Mouse (Mus musculus): ENCODE data around the gene Zfp668. TPM values are rescaled to one million over a fixed set of nuclear protein-coding genes. Genes with fewer than 3 reads are reported as not detected.

The Zfp668 gene
- polyA plus RNA-seq, 2 experiments, result 3.0 to 3.9 TPM

- ATAC-seq (ENCODE audit: insufficient read depth), result no peak
- Histone ChIP-seq H3K27ac (no peak overlapping the region), H3K27me3 (ENCODE audit: control insufficient read depth, insufficient read depth, low read length) (no peaks in the 10 kb centered on the region), H3K36me3 (replicated peaks; ENCODE audit: control insufficient read depth, insufficient read depth, low read depth) (peaks cover 24% of the 10 kb centered on the region), H3K9ac (replicated peaks) (no peak overlapping the region), H3K4me1 (replicated peaks; ENCODE audit: control insufficient read depth in 2 of 2, insufficient read depth in 2 of 2, low read length in 1 of 2) (no peaks in the 10 kb centered on the region), H3K4me3 (ENCODE audit: insufficient read depth in 1 of 2, low read depth in 2 of 2, low read length in 2 of 2) (no peak overlapping the region), H3K9me3 (ENCODE audit: control insufficient read depth, low read length) (peaks cover 3% of the 10 kb centered on the region), H3K4me2 (ENCODE audit: low read depth) (no peak overlapping the region)
- DNase-seq (ENCODE audit: low read depth in 3 of 3, low spot score in 3 of 3), result no peak
- 84% methylated on average over 8 of the region's 8 CpGs for WGBS (ENCODE audit: insufficient replicate concordance)
- no peak for TF ChIP-seq CTCF (IDR thresholded peaks at IDR 0.05; ENCODE audit: low read depth)
- no peak for TF ChIP-seq EP300 (IDR thresholded peaks at IDR 0.05; ENCODE audit: low read depth)
These were observed 10.6 kb upstream of the Zfp668 start for GRCm38 (mm10) chr7:127887191-127887590.

GRCm38 (mm10) chr7:127886551-127886950 lies 9.9 kb upstream of the Zfp668 start:
- Histone ChIP-seq H3K4me2 (ENCODE audit: low read depth) (no peak overlapping the region), H3K4me1 (replicated peaks; ENCODE audit: control insufficient read depth in 2 of 2, insufficient read depth in 2 of 2, low read length in 1 of 2) (no peaks in the 10 kb centered on the region), H3K9ac (replicated peaks) (no peak overlapping the region), H3K27me3 (ENCODE audit: control insufficient read depth, insufficient read depth, low read length) (no peaks in the 10 kb centered on the region), H3K9me3 (ENCODE audit: control insufficient read depth, low read length) (peaks cover 6% of the 10 kb centered on the region), H3K4me3 (ENCODE audit: insufficient read depth in 1 of 2, low read depth in 2 of 2, low read length in 2 of 2) (no peak overlapping the region), H3K27ac (no peak overlapping the region), H3K36me3 (replicated peaks; ENCODE audit: control insufficient read depth, insufficient read depth, low read depth) (peaks cover 30% of the 10 kb centered on the region)
- TF ChIP-seq EP300 (IDR thresholded peaks at IDR 0.05; ENCODE audit: low read depth) (no peak), CTCF (IDR thresholded peaks at IDR 0.05; ENCODE audit: low read depth) (no peak)
- no peak for ATAC-seq (ENCODE audit: insufficient read depth)
- 83% methylated on average over 6 of the region's 6 CpGs for WGBS (ENCODE audit: insufficient replicate concordance)
- no peak for DNase-seq (ENCODE audit: low read depth in 3 of 3, low spot score in 3 of 3)

- H3K4me2 ChIP-seq (ENCODE audit: low read depth), result no peak overlapping the region
- no peak overlapping the region for H3K9ac ChIP-seq (replicated peaks)
- no peak overlapping the region for H3K4me3 ChIP-seq (ENCODE audit: insufficient read depth in 1 of 2, low read depth in 2 of 2, low read length in 2 of 2)
- no peaks in the 10 kb centered on the region for H3K4me1 ChIP-seq (replicated peaks; ENCODE audit: control insufficient read depth in 2 of 2, insufficient read depth in 2 of 2, low read length in 1 of 2)
- ATAC-seq (ENCODE audit: insufficient read depth), result no peak
- H3K36me3 ChIP-seq (replicated peaks; ENCODE audit: control insufficient read depth, insufficient read depth, low read depth), result peaks cover 36% of the 10 kb centered on the region
- 40% methylated on average over 6 of the region's 6 CpGs for WGBS (ENCODE audit: insufficient replicate concordance)
- DNase-seq (ENCODE audit: low read depth in 3 of 3, low spot score in 3 of 3), result no peak
- no peak overlapping the region for H3K27ac ChIP-seq
- H3K9me3 ChIP-seq (ENCODE audit: control insufficient read depth, low read length), result peaks cover 11% of the 10 kb centered on the region
- H3K27me3 ChIP-seq (ENCODE audit: control insufficient read depth, insufficient read depth, low read length), result no peaks in the 10 kb centered on the region
- TF ChIP-seq EP300 (IDR thresholded peaks at IDR 0.05; ENCODE audit: low read depth) (no peak), CTCF (IDR thresholded peaks at IDR 0.05; ENCODE audit: low read depth) (no peak)
These were observed 9.3 kb upstream of the Zfp668 start for GRCm38 (mm10) chr7:127885951-127886350.

GRCm38 (mm10) chr7:127880431-127880830 lies 3.8 kb upstream of the Zfp668 start:
- WGBS (ENCODE audit: insufficient replicate concordance), result 88% methylated on average over 12 of the region's 12 CpGs
- peaks cover 2 to 3% of the 10 kb centered on the region in 2 experiments for H3K4me1 ChIP-seq (replicated peaks; ENCODE audit: control insufficient read depth in 2 of 2, insufficient read depth in 2 of 2, low read length in 1 of 2)
- TF ChIP-seq CTCF (IDR thresholded peaks at IDR 0.05; ENCODE audit: low read depth) (no peak), EP300 (IDR thresholded peaks at IDR 0.05; ENCODE audit: low read depth) (no peak)
- ATAC-seq (ENCODE audit: insufficient read depth) (no peak), DNase-seq (ENCODE audit: low read depth in 3 of 3, low spot score in 3 of 3) (no peak)
- no peak overlapping the region for H3K27ac ChIP-seq
- H3K9me3 ChIP-seq (ENCODE audit: control insufficient read depth, low read length), result peaks cover 32% of the 10 kb centered on the region
- H3K27me3 ChIP-seq (ENCODE audit: control insufficient read depth, insufficient read depth, low read length), result no peaks in the 10 kb centered on the region
- no peak overlapping the region for H3K4me3 ChIP-seq (ENCODE audit: insufficient read depth in 1 of 2, low read depth in 2 of 2, low read length in 2 of 2)
- no peak overlapping the region for H3K9ac ChIP-seq (replicated peaks)
- peaks cover 56% of the 10 kb centered on the region for H3K36me3 ChIP-seq (replicated peaks; ENCODE audit: control insufficient read depth, insufficient read depth, low read depth)
- H3K4me2 ChIP-seq (ENCODE audit: low read depth), result no peak overlapping the region

GRCm38 (mm10) chr7:127879301-127879700 lies 2.7 kb upstream of the Zfp668 start:
- no peak overlapping the region for H3K9ac ChIP-seq (replicated peaks)
- no peak overlapping the region for H3K4me3 ChIP-seq (ENCODE audit: insufficient read depth in 1 of 2, low read depth in 2 of 2, low read length in 2 of 2)
- peaks cover 32% of the 10 kb centered on the region for H3K9me3 ChIP-seq (ENCODE audit: control insufficient read depth, low read length)
- DNase-seq (ENCODE audit: low read depth in 3 of 3, low spot score in 3 of 3) (no peak), ATAC-seq (ENCODE audit: insufficient read depth) (no peak)
- WGBS (ENCODE audit: insufficient replicate concordance), result 91% methylated on average over 9 of the region's 9 CpGs
- peaks cover 56% of the 10 kb centered on the region for H3K36me3 ChIP-seq (replicated peaks; ENCODE audit: control insufficient read depth, insufficient read depth, low read depth)
- H3K4me2 ChIP-seq (ENCODE audit: low read depth), result no peak overlapping the region
- no peak overlapping the region for H3K27ac ChIP-seq
- TF ChIP-seq CTCF (IDR thresholded peaks at IDR 0.05; ENCODE audit: low read depth) (no peak), EP300 (IDR thresholded peaks at IDR 0.05; ENCODE audit: low read depth) (no peak)
- peaks cover 7 to 8% of the 10 kb centered on the region in 2 experiments for H3K4me1 ChIP-seq (replicated peaks; ENCODE audit: control insufficient read depth in 2 of 2, insufficient read depth in 2 of 2, low read length in 1 of 2)
- H3K27me3 ChIP-seq (ENCODE audit: control insufficient read depth, insufficient read depth, low read length), result peaks cover 2% of the 10 kb centered on the region; the same call in 1 of the 2 replicates
